Mouse (Mus musculus): Measurements from ENCODE around the gene Celf2.

- TF ChIP-seq POLR2A (IDR thresholded peaks at IDR 0.05; ENCODE audit: low read depth, low read length) = no peak
- no peak for TF ChIP-seq CTCF (IDR thresholded peaks at IDR 0.05; ENCODE audit: extremely low read depth, insufficient read length, insufficient replicate concordance, low read depth, low read length)
Measured at GRCm38 (mm10) chr2:6743173-6743572, 766.2 kb downstream of the Celf2 start.
